Mouse (Mus musculus) retina, postnatal 7 days (tissue): ENCODE results near the gene Zdhhc12.
"Not testable (repeated sequence)": the region's sequence is repeated elsewhere in the genome, so short reads cannot be mapped to it uniquely, and the experiment has no call there.

ENCODE experiments used
- DNase-seq: peaks from one replicate; pipeline ENCODE4 v3.0.0-alpha.2; 2012; ENCODE audit warnings: low read depth, low spot score

The Zdhhc12 gene

DNA sequence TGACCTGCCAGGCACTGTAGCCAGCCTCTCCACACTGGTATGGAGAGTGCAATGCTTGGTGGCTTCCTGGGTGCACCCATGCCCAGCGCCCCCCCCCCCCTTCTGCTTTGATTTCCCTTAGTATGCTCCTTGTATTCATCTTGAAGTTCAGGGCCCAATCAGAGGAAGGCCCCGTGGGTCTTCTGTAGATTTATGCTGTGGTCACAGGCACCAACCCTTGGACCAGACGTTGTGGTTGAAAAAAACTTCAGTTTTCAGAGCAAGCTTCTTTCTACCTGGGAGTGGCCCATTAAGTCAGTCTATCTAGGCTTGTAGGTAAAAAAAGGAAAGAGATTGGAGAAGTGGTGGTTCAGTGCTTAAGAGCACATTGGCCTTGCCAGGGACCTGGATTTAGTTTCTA lies 29.7 kb downstream of the Zdhhc12 start:
- no peak for DNase-seq

GRCm38 (mm10) chr2:30063235-30063634 lies 30.2 kb downstream of the Zdhhc12 start:
- DNase-seq = no peak

- peak; percentile 30 for DNase-seq
Observed at GRCm38 (mm10) chr2:30062249-30063093, 31.0 kb downstream of the Zdhhc12 start.

DNA sequence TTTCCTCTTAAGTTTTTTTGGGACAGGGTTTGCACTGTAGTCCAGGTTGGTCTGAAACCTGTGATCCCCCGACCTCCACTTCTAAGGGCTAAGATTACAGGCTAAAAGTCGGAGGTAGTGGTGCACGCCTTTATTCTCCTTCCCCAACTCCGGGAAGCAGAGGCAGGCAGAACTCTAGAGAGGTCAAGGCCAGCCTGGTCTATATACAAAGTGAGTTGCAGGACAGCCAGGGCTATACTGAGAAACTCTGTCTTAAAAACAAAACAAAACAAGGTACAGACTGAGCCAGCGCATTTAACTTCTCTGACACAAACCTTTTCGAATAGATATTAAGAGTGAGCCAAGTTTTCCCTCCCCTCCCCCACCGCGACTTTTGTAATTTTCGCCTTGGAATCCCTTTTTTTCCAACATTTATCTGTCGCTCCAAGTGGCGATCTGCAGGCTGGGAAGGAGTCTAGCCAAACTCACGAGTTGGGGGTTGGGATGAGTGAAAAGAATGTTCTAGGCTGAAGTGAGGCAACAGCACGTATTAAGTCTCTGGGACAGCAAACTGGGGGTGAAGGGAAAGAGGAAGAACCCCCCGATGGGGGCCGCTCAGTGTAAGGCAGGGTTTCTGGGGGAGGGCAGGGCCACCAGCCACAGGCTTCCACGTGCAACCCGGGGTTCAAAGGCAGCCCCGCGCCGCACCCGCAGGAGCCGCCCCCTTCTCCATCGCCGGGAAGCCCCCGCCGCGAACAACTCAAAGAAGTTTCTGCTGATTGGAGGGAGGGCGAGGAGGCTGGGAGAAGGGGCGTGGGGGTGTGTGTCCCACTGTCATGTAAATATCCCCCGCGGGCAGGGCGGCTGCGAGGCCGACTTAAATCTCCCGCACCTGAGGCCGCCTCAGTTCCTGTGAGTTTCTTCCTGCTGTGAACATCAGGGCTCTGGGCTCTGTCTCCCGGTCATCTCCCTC lies 32.0 kb downstream of the Zdhhc12 start:
- no peak for DNase-seq

DNA sequence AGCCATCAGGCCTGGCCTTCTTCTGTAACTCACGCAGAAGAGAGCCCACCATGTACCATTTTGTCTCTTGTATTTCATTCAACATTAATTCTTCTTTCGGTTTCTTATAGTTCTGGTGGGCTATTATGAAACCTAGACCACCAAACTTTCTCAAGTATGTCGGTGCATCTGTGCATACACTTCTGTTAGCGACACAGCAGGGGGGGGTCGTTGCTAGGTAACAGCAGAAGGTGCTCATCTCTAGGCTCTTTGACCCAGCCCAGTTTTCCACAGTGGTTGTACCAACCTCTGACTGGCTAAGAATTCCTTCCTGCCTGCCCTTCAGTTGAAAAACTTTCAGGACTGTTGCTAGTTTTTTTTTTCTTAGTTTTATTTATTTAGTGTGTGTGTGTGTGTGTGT lies 35.0 kb downstream of the Zdhhc12 start:
- DNase-seq = no peak

DNA sequence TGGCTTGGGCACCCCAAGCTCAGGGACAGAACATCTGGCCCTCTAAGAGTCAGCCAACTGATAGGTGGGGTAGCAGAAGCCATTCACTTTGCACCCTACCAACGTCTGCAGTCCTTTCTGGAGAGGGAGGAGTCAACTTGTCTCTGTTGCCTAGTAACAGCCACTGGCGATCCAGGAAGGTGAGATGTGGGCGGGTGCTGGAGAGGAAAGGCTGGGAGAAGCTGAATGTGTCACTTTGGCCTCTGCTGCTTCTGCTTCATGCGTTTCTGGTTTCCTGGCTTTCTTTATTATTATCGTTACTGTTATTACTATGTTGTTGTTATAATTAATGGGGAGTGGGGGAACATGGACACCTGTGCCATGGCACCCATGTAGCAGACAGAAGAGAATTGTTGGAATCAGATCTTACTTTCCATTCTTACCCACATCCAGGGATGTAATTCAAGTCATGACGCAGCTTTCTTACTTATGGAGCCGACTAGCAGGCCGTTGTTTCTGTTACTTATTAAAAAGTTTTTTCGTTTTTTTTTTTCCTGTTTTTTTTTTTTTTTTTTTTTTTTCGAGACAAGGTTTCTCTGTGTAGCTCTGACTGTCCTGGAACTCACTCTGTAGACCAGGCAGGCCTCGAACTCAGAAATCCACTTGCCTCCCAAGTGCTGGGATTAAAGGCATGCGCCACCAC lies 36.1 kb downstream of the Zdhhc12 start, which contains the start of gene Set:
TSS of gene Set (plus strand) at position 156 of the 682 bp plus-strand sequence.
- DNase-seq = no peak

DNA sequence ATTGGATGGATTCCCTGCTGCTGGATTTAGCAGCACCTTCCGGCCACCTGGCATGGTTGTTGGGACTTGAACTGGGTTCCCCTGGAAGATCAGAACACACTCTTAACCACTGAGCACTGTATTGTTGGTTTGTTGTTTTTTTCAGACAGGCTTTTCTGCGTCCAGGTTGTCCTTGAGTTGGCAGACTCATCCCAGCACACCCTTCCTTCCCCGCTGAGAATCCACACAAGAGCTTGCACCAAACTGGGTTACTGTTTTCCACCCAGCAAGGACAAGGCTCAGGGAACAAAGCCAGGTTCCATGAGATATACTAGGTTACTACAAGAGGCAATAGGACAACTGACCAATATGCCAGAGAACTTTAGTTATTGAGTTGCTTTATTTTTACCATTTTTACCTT lies 36.7 kb downstream of the Zdhhc12 start:
- DNase-seq = no peak

- not testable (repeated sequence) for DNase-seq
Observed at GRCm38 (mm10) chr2:30055310-30055709, 38.1 kb downstream of the Zdhhc12 start.

- no peak for DNase-seq
Observed at GRCm38 (mm10) chr2:30051992-30052761, 41.3 kb downstream of the Zdhhc12 start.

GRCm38 (mm10) chr2:30049831-30050230 lies 43.6 kb downstream of the Zdhhc12 start:
- no peak for DNase-seq

DNA sequence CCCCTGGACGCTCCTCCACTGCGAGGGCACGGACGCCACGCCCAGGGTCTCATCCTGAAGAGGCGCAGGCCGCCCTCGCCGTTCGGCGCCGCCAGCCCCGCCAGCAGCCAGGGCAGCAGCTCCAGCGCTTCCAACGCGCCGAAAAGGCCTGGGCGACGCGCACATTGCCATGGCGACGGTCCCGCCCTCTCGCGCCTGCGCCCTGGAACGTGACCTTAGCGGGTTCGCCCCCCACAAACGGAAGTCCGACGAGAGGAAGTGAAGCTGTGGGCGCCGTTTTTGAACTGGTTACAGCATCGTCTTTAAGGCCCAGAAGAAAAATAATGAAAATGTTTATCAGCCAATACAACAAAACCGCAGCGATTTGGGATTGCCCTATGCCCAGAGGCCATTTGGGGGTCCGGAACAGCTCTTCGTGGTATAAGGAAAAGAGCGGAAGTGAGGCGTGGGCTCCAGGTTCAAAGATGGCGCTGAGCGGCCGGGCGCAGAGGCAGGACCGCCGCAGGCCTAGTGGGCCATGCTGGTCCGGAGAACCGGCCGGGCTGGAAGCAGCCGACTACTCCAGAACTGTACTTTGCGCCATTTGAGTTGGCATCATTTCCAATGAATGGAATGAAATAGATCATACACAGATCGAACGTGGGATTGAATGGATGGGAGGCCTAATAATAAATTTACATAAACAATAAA lies 44.6 kb downstream of the Zdhhc12 start, which contains the start of gene Wdr34:
TSS of gene Wdr34 (minus strand) at position 183 of the 690 bp plus-strand sequence.
- DNase-seq = peak; percentile 97

DNA sequence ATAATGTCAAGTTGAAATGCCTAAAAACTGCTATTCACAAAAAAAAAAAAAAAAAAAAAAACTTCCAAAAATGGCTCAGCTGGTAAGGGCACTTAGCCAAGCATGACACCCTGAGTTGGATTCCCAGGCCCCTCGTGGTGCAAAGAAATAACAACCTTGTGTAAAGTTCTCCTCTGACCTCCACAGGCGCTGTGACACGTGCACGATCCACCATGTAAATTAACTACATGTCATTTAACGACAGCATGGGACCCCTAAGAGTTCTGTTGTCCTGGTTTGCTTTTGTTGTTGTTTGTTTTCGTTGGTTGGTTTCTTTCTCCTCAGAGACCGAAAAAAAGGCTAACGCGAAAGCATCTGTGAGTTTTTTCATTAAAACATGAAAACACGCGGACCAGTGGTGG lies 45.3 kb downstream of the Zdhhc12 start:
- DNase-seq = no peak

- DNase-seq = no peak
Observed at GRCm38 (mm10) chr2:30047127-30047526, 46.3 kb downstream of the Zdhhc12 start.

DNA sequence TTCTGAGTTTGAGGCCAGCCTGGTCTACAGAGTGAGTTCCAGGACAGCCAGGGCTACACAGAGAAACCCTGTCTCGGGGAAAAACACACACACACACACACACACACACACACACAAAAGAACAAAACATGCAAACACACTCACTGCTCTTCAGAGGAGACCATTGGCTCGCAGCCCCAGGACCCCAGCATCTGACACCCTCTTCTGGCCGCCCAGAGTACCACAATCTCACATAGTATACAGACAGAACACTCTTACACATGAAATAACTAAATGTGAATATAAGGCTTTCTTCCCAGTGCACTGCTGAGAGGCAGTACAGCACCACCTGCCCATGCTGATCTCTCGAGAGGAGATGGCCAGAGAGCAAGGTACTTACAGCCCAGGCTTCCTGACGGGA lies 48.9 kb downstream of the Zdhhc12 start:
- no peak for DNase-seq

- peak; percentile 72 for DNase-seq
Observed at GRCm38 (mm10) chr2:30042445-30042844, 51.0 kb downstream of the Zdhhc12 start.
